Mouse (Mus musculus) ES-Bruce4 (cell line): ENCODE results near the gene Rasgef1b.

ENCODE experiments used
- CTCF ChIP-seq: IDR thresholded peaks from one replicate; pipeline ENCODE4 v1.8.1; 2011; ENCODE audit warnings: low read depth, low read length
- EP300 ChIP-seq: IDR thresholded peaks from 2 replicates; pipeline ENCODE4 v1.6.1; 2011; ENCODE audit warnings: low read depth, low read length; ENCODE audit not compliant: insufficient read depth
- POLR2A ChIP-seq: IDR thresholded peaks from one replicate; pipeline ENCODE4 v1.8.1; 2011; ENCODE audit warnings: low read length; ENCODE audit not compliant: insufficient read depth

- TF ChIP-seq CTCF (no peak), POLR2A (no peak), EP300 (no peak)
These were observed 459.7 kb downstream of the Rasgef1b start for GRCm38 (mm10) chr5:99269131-99269530.
